Mouse (Mus musculus) erythroblast, embryonic 14.5 days (primary cell): ENCODE data around the gene Slc25a42.

Source experiments
- GATA1 ChIP-seq: IDR thresholded peaks from 2 replicates; pipeline ENCODE4 v1.6.1; 2012; ENCODE audit warnings: low read length, inconsistent platforms, mixed read lengths
- TAL1 ChIP-seq: IDR thresholded peaks from 3 replicates; pipeline ENCODE4 v1.6.1; 2012; ENCODE audit warnings: low read length, inconsistent platforms, mixed read lengths

DNA sequence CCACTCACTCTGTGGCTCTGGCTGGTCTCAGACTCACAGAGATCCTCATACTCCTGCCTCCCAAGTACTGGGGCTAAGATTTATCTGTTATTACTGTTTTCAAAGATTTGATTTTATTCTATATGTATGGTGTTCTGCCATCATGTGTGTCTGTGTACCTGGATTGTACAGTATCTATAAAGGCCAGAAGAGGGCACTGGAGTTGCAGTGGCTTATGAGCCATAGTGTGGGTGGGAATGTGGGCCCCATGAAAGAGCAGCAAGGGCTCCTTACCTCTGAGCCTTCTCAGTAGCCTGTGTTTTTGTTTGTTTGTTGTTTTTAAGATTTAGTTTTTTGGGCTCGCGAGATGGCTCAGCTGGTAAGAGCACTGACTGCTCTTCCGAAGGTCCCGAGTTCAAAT is 33.0 kb downstream of the Slc25a42 start:
- TF ChIP-seq GATA1 = no peak
- no peak for TF ChIP-seq TAL1
